Mouse (Mus musculus) right cerebral cortex, postnatal 25 days (tissue): ENCODE measurements around the gene Dnmbp.
"Not testable (repeated sequence)": the region's sequence is repeated elsewhere in the genome, so short reads cannot be mapped to it uniquely, and the experiment has no call there.

Experiments used
- DNase-seq: peaks from one replicate; pipeline ENCODE4 v3.0.0; 2022

Dnmbp gene

DNA sequence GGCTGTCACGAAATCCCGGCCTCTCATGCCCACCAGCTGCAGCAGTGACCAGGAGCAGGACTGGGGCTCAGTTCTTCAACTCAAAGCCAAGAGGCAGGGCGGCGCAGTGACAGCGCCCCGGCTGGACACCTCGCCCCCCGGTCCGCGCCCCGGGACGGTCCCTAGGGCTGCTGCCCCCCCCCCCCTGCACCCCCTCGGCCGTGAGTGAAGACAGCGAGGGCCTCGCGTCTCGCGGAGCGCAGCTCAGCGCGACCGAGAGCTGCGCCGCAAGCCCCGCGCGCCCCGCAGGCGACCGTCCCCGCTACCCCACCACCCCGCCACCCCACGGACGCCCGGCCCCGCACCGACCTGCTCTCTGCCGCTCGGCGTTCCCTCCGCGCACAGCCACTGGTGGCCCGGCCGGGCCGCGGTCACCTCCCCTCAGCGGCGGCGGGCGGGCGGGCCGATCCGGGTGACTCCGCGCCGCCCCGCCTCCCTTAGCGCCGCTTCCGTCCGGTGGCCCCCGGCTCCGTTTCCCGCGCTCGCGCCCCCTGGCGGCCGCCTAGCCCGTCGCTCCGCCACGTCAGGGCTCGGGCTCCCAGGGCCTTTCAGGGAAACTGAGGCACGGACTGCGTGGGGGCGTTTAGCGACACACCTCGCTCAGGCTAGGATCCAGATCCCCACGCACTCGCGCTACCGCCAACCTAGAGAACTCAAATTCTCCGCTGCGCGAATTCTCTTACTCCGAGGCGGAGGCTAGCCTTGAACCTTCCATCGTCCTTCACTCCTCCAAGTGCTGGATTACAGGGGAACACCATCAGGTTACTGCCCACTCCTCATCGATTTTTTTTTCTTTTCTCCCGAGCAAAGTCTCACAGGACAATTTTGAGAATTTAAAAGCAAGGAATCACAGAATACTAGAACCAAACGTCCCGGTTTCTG lies at the start of gene Dnmbp:
TSS of gene Dnmbp (minus strand) at position 423 of the 921 bp plus-strand sequence.
- DNase-seq = peak; percentile 82

DNA sequence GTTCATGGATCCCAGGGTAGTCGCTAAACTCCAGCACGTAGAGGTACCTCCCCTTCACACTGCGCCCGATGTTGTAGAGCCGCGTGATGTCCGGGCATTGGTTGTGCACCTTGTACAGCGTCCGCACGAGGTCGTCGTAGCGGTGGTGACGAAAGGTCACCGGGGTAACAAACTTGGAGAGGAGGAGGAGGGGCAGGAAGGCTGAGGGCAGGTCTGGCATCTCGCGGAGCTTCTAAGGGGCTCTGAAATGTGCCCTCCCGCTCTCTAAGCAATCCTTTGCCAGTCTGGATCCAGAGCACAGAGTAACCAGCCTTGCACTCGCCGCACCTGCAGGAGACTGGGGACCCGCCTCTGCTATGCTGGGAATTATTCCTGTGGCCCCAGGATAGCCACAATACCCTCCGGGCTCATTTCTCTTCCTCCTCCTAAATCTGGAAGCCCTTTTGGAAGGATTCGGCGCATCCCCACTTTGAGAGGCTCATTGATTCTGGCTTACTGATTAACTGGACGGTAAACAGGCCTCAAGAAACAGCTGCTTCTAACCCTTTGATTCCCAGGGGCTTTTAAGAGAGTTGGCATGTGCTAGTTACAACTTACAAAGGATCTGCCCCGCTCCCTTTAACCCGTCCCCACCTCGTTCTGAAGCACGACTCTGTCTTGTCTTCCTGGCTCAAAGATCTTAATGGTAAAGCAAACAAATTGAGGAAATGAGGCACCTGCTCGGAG lies 46.2 kb upstream of the Dnmbp start, which contains the start of gene Cpn1:
TSS of gene Cpn1 (minus strand) at position 488 of the 726 bp plus-strand sequence.
- DNase-seq = no peak

DNA sequence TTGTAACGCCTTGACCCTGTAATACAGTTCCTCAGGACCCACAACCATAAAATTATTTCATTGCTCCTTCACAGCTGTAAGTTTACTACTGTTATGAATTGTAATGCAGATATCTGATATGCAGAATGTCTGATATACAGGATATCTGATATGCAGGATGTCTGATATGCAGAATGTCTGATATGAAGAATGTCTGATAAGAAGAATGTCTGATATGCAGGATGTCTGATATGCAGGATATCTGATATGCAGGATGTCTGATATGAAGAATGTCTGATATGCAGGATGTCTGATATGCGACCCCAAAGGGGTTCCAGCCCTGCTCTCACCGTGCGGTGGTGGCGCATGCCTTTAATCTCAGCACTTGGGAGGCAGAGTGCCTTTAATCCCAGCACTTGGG lies 42.0 kb upstream of the Dnmbp start:
- DNase-seq = no peak

DNA sequence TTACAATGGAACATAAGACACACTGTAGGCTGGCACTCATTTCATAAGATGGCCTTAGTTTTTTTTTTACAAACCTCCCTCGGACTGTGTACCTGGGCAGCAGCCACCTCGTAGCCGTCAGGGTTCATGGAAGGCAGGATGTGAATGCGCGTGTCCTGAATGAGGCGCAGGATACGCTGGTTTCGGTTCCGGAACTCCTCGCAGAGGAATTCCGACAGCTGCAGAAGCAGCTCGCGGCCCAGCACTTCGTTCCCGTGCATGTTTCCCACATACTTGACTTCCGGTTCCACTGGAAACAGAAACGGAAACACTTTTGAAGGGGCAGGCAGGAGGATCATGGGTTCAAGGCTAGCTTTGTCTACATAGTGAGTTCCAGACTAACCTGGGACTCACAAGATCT lies 40.7 kb upstream of the Dnmbp start:
- no peak for DNase-seq

DNA sequence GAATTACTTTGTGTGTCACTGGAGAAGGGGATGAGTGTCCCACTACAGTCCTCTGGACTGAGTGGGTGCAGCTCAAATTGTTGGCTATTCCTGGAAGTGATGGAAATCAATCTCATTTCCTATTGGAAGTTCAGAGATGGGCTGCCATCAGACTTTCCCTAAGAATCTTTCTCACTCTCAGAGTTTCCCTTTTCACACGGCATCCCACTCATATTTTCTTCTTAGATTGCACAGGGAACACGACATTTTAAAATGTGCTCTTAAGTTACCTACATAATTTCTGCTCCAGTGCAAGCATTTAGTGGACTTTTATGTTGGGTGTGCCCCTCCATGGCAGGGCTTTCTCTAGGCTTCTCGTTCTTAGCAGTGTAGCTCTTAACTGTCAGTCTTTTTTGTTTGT lies 37.8 kb upstream of the Dnmbp start:
- no peak for DNase-seq

DNA sequence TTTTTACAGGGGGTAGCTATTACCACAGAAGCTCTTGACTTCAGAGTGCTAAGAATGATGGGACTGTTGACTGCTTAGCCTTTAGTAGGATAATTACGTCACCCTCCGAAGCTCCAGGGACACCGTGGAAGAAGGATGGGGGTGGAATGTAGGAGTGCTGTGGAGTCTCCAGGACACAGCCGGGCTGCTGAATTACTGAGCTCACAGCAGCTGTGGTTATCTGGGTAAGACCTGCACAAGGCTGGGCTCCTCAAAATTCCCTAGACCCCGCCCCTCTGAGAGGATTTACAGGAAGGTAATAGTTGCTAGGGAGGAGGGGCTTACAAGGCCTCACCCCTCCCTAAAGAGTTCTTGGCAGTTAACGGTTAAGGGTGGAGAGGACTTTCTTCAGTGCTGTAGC lies 36.7 kb upstream of the Dnmbp start:
- DNase-seq = no peak

DNA sequence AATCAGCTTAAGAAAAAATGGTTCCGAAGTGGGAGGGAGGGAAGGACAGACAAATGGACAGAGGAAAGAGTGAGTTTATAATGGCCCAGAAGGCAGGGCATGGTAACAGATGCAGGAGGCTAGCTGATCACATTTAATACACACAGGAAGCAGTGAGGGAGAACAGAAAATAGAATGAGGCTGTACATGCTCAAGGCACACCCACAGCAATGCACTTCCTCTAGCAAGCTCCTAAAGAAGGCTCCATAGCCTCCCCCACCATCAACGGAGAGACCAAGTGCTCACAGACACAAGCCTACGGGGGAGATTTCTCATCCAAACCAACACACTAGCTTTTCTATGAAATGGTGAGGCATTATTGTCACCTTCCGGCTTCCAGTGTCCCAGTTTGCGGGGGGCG lies 34.2 kb upstream of the Dnmbp start:
- no peak for DNase-seq

DNA sequence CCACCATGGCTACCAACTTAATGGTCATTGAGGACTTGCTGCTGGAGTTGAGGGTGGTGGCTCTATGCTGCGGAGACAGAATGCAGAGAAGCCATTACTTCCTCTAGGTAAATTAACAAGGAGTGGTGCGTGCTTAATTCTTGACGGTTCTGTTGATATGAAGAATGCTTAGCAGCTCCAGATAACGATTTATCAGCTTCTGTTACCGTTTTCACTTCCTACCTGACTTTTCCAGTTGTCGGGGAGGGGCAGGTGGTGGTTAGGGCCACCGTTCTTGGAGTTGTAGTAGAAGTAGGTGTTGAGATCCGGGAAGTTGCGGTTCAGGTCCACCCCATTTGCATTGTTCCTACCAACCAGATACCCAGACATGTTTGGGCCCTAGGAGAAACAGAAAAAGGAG lies 33.7 kb upstream of the Dnmbp start:
- no peak for DNase-seq

DNA sequence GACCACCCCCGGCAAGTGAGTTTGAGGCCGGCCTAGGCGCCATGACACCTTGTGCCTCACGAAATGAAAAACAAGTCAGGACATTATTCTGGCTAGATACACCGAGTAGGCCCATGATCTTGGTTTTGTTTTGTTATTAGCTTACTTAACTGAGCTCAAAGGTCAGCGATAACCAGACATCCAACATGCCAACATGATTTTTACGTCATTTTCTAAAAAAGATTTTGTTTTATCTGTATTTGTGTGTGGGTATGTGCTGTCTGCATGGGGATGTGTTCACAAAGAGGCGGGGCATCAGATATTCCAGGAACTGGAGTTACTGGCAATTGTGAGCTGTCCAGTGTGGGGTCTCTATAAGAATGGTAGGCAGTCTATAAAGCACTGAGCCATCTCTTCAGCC lies 32.1 kb upstream of the Dnmbp start:
- DNase-seq = no peak

DNA sequence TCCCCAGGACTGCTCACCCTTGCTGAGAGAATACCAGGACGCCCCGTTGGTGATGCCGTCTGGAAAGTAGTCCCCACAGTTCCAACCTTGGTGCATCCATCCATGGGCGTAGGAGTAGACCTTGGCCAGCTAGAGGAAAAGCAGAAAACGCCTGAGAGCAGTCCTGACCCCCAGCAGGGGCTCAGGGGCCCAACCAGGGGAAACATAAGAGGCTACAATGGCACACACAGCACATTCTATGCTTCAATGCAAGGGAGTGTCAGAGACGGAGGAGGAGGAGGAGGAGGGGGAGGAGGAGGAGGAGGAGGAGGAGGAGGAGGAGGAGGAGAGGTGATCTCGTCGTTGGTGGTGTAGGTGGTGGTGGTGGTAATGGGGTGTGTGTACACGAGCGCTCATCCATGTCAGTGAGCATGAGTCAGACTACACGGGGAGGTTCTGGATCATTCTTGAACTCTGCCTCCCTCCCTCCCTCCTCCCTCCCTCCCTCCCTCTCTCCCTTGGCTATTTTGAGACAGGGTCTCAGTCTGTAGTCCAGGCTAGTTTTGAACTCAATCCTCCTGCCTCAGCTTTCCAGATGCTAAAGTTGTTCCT lies 28.5 kb upstream of the Dnmbp start:
- no peak for DNase-seq

DNA sequence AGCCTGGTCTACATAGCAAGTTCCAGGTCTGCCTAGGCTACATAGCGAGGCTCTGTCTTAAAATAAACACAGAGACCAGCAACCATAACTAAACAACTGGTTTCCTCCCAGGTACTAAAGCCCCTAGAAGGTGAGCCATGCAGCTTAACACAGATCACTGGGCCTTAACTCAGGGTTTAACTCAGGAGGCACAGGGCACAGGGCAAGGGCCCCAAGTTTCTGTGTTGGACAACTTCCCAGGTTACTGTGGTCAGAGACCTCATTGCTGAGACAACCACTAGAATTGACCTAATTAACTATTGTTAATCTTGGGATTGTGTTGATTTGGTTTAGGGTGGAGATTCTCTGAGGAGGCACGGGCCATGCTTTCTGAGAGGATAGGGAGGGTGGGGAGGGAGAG lies 26.5 kb upstream of the Dnmbp start:
- DNase-seq = no peak

DNA sequence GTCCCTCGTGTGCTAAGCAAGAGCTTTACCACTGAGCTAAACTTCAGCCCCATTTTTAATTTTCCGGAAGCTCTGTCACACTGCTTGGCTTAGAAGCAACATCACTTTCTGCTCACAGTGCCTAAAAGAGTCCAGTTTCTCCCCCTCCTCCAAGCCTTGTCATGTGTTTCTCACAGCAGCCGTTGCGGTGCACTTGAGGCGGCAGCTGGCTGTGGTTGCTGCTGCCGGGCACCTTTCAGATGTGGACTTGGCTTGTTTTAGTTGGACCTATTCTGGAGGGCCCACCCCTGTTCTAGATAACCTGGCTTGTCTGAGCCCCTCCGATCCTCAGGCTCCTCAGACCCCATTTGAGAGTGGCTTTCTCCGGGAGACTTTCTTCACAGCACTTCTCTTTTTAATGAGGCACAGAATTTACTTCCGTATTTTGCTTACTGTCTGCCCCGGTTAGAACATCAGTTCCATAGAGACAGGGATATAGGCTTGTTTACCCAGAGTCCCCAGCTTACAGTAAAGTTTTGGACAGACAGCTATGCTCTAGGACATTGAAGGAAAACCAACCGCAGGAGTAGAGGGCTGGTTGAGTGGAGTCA lies 25.6 kb upstream of the Dnmbp start:
- no peak for DNase-seq

DNA sequence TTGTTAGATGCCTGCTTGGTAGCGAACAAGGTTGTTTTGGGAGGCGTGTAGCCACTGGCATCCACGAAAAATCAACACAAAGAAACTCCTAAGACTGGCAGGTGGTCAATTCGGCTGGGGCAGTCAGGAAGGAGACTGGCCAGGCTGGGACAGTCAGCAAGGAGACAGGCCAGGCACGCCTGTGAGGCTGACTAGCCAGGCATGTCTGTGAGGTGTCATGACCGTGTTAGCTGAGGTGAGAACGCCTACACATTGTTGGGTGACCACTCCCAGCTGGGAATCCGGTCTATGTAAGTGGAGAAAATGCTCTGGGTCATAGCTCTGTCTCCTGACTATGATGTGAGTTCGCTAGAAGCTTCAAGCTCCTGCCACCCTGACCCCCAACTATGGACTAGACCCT lies 22.8 kb upstream of the Dnmbp start:
- no peak for DNase-seq

DNA sequence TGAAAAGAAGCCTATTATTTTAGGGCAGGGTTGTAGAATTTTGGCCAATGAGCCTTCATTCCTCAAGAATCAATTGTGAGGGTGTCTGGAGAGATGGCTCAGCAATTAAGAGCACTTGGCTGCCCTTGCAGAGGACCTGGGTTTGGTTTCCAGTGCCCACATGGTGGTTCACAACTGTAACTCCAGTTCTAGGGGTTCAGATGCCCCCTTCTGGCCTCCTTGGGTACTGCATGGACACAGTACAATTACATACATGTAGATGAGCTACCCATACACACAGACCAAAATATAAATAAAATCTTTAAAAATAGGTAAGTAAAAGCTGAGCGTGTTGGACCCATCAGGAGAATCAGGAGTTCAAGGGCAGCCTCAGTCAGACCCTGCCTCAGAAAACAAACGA lies 21.2 kb upstream of the Dnmbp start:
- DNase-seq = no peak

DNA sequence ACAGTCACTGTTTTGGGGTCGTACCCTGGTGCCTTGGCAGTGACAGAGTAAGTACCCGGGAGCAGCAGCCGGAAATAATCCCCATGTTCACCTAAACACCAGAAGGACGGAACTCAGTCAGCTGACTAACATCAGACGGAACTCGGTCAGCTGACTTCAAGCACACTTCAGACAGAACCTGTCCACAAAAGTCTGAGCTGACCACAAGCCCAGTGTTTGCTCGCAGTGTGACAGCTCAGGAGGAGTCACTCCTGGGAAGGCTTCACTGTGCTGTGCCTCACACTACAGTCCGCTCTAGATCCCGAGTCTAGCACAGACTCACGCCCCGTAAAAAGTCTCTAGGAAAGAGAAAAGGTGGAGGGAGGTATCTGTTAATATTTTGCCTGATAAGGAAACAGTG lies 20.0 kb upstream of the Dnmbp start:
- no peak for DNase-seq

DNA sequence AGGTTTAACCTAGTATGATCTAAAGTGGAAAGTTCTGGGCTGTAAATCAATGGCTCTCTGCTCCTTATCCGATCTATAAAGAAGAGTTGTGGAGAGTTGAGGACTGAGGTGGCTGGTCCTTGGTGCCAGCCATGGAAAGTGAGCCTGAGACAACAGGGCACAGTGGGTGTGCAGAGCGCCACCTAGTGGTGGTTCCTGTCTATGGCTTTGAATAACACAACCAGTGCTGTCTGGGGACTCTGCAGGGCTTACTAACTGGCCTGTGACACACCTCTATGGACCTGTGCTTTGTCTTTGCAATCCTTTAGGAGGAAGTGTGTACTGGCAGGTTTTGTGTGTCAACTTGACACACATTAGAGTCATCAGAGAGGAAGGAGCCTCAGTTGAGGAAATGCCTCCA lies 19.2 kb upstream of the Dnmbp start:
- DNase-seq = peak; percentile 47

DNA sequence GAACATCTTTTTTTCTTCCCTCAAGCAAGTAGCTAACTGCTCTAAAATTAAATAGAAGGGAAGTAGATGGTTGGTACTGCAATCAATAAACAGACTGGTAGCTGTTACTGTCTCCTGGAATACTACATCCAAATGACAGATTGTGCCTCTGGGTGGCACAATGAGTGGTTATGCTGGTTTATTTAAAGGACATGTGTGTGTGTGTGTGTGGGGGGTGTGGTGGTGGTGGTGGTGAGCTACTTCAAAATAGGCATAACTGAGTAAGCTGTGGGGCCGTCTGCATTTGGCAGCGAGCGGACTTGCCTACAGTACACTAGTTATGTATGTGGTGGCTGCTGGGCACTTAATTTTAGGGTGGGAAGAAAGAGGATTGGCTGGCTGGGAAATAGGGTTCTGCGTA lies 17.9 kb upstream of the Dnmbp start:
- peak; percentile 60 for DNase-seq

DNA sequence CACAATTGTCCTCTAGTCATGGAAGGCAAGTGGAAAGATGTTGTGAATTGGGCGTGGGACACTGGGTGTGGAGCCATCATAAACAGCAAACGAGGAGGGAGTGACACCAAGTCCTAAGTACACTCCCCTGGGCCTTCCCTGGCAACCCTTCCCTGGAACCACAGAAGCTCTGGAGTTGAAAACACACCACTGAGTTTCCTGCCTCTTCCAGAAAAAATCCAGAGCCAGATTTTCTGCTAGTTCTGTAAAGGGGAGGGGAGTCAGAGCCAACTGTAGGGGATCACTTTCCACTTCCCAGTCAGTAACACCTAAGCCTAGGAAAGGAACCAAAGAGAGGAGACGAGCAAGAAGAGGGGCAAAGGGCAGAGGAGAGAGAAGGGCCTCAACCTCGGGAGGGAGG lies 17.4 kb upstream of the Dnmbp start:
- DNase-seq = peak; percentile 8

DNA sequence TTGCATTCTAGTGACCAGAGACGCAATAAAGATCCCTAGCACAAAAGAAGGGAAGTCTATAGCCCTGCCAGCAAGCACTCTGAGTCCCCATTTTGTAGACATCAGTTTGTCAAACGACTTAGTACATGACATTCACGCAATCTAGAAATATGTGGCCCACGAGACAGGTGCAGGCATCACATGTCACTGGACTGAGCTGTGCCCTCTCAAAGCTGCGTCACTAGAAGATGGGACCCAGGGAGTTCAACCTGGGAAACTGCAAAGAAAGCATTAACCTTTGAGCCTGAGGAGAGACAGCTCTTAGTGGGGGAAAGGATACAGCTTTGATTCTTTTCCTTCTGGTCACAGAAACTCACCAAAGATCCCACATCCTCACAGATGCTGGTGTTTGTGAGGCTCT lies 15.3 kb upstream of the Dnmbp start:
- no peak for DNase-seq

DNA sequence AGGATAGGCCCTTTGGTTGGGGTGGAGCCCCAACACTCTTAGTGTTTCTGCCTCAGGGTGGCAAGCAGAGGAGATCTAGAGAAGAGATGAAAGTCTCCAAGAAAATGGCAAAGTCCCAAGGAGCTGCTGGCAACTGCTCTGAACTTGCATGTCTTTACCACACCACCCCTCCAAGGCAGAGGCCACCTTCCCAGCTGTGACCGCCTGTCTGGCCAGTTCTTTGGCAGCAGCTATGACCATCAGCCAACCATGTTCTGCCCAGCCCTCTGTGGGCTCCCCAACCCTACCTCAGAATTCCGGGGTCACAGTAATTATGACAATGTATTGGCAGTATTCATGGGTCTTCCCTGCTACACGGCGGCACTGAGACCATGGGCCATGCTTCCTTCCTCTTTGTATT lies 14.9 kb upstream of the Dnmbp start:
- no peak for DNase-seq

DNA sequence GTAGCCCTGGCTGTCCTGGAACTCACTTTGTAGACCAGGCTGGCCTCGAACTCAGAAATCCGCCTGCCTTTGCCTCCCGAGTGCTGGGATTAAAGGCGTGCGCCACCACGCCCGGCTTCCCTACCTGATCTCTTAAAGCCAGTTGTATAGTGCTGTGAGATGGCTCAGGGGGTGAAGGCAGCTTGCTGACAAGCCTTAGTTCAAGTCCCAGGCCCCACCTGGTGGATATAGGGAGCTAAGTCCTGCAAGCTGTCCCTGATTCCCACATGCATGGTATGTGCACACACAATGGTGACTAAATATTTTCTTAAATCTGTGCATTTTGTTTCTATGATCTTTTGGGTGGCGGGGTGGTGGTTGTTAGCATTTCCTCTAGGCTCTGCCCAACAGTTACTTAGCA lies 12.9 kb upstream of the Dnmbp start:
- not testable (repeated sequence) for DNase-seq

DNA sequence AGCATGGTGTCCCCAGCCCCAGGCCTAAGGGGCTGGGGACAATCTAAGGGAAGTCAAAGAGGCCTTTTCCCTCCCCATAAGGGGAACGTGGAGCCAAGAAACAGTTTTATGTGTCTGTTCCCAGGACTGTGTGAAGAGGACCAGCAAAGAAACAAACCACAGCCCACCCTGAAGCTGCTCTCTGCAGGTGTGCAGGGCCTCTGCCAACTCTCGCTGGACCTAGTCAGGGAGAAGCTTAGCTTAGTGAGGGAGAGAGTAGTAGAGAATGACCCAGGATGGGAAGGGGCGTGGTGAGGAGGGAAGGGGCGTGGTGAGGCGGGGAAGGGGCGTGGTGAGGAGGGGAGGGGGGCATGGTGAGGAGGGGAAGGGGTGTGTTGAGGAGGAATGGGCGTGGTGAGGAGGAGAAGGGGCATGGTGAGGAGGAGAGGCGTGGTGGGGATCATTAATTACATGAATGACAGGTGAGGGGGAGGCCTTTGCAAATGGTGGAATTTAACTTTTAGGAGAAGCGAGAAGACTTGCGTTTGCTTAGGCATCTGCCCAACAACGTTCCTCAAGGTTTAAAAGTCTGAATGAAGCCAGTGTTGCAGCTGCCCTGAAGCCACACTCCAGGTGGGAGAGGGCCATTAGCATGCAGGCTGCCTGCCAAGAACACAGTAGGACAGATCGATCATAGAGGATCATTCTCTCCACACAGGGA lies 9.3 kb upstream of the Dnmbp start:
- no peak for DNase-seq

DNA sequence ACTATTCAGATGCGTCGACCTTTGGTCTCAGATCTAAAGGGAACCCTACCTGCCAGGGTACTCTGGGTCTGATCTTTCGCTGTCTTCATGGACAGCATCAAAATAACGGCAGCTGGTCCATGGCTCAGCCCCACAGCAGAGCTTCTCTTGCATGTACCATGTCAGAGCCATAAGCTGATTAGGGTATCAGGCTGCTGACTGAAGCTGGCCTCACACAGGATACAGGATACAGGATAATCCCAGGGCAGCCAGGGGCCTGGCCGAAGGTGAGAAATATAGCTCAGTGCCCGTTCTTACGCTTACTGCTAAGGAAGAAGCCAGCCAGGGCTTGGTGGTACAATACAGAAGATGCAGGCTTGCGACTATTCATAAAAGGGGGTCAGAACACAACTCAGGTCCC lies 4.6 kb upstream of the Dnmbp start:
- DNase-seq = no peak
